Mouse (Mus musculus) ES-E14 (cell line): ENCODE results near the gene Kbtbd13. TPM values are rescaled to one million over a fixed set of nuclear protein-coding genes. Genes with fewer than 3 reads are reported as not detected.

ENCODE experiments used
- DNase-seq: peaks from one replicate; pipeline ENCODE4 v3.0.0-alpha.2; 2013; ENCODE audit warnings: low read depth, low spot score
- H3K27ac ChIP-seq: 2 replicates; pipeline ENCODE4 v1.5.1; 2012; ENCODE audit warnings: low read depth, mild to moderate bottlenecking, low read length, moderate library complexity, mixed read lengths; ENCODE audit not compliant: poor library complexity, insufficient read depth, severe bottlenecking
- H3K36me3 ChIP-seq: 2 replicates; pipeline ENCODE4 v1.6.1; 2012; ENCODE audit warnings: mild to moderate bottlenecking, low read length, moderate library complexity, mixed read lengths; ENCODE audit not compliant: control insufficient read depth, poor library complexity, insufficient read depth, severe bottlenecking
- H3K4me1 ChIP-seq, 2 experiments: fragments of 150-350 bp in 1 of 2; sonication (generic) in 1 of 2; 2 replicates each; pipeline ENCODE4 v1.6.1; 2012; ENCODE audit warnings: low read length in 2 of 2, mild to moderate bottlenecking in 1 of 2, mixed read lengths in 1 of 2; ENCODE audit not compliant: control insufficient read depth in 2 of 2, insufficient read depth in 2 of 2, poor library complexity in 1 of 2
- H3K4me3 ChIP-seq, 2 experiments: fragments of 150-350 bp in 1 of 2; sonication (generic) in 1 of 2; 2 replicates each; pipeline ENCODE4 v1.5.1; 2012; ENCODE audit warnings: low read length in 2 of 2, low read depth in 1 of 2, mild to moderate bottlenecking in 1 of 2, mixed read lengths in 1 of 2; ENCODE audit not compliant: insufficient read depth in 1 of 2, poor library complexity in 1 of 2, severe bottlenecking in 1 of 2
- H3K9ac ChIP-seq: 2 replicates; pipeline ENCODE4 v1.6.1; 2012; ENCODE audit warnings: low read depth, mild to moderate bottlenecking, low read length, mixed read lengths; ENCODE audit not compliant: poor library complexity, insufficient read depth, severe bottlenecking
- H3K9me3 ChIP-seq: fragments of 150-350 bp; sonication (generic); 2 replicates; pipeline ENCODE4 v1.6.1; 2012; ENCODE audit warnings: low read depth, mild to moderate bottlenecking, low read length; ENCODE audit not compliant: control insufficient read depth, insufficient read depth
- CHD2 ChIP-seq: IDR thresholded peaks from 2 replicates; pipeline ENCODE4 v1.6.1; 2014; ENCODE audit warnings: mild to moderate bottlenecking, low read depth, low read length, inconsistent platforms
- HCFC1 ChIP-seq: IDR thresholded peaks from 2 replicates; pipeline ENCODE4 v1.6.1; 2012; ENCODE audit warnings: low read length, inconsistent platforms, borderline replicate concordance; ENCODE audit not compliant: insufficient read depth
- MAFK ChIP-seq: IDR thresholded peaks from 2 replicates; pipeline ENCODE4 v1.6.1; 2014; ENCODE audit warnings: mild to moderate bottlenecking, low read depth, low read length, inconsistent platforms; ENCODE audit not compliant: insufficient read depth
- ZC3H11A ChIP-seq: IDR thresholded peaks from 2 replicates; pipeline ENCODE4 v1.6.1; 2012; ENCODE audit warnings: low read depth, mild to moderate bottlenecking, inconsistent platforms, low read length, borderline replicate concordance
- ZNF384 ChIP-seq: IDR thresholded peaks from 2 replicates; pipeline ENCODE4 v1.6.1; 2012; ENCODE audit warnings: low read depth, low read length, inconsistent platforms
- in situ Hi-C, 2 experiments: fragments of 600-800 bp; cut with MboI; formaldehyde crosslinking; loops; one replicate each; pipeline ENCODE4 v1.15.1; 2025; ENCODE audit warnings: low sequenced_read_pairs in 2 of 2, inconsistent platforms in 1 of 2; ENCODE audit not compliant: unreplicated experiment in 2 of 2
- total RNA-seq: library from RNA; depleted of rRNA; stranded (reverse); fragments of 300-350 nt; gene quantifications from 2 replicates; pipeline ENCODE4 v1.2.3, GENCODE M21; 2012

Gene Kbtbd13
- total RNA-seq, 1 experiment = 0.71 TPM

DNA sequence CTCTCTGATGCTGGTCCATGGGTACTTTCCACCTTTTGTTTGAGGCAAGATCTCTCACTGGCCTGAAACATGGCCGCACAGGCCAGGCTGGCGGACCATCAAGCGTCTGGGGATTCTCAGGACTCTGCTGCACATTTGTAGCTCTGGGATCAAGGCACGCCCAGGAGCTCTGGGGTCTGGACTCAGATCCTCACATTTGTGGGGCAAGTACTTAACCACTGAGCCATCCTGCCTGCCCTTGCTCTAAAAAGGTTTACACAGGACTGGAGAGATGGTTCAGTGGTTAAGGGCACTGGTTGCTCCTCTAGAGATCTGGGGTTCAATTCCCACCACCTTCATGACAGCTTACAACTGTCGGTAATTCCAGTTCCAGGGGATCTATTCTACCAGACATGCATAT is 39.5 kb upstream of the Kbtbd13 start:
- no peak overlapping the region for H3K9ac ChIP-seq
- TF ChIP-seq MAFK (no peak), CHD2 (no peak), ZNF384 (no peak), HCFC1 (no peak), ZC3H11A (no peak)
- H3K9me3 ChIP-seq = no peaks in the 10 kb centered on the region
- H3K4me1 ChIP-seq = peaks cover 0 to 4% of the 10 kb centered on the region in 2 experiments; a peak in 2 of 4 replicates
- no peak overlapping the region for H3K27ac ChIP-seq
- H3K4me3 ChIP-seq = no peak overlapping the region
- DNase-seq = no peak
- in situ Hi-C loops = no loop called here
- no peaks in the 10 kb centered on the region for H3K36me3 ChIP-seq

DNA sequence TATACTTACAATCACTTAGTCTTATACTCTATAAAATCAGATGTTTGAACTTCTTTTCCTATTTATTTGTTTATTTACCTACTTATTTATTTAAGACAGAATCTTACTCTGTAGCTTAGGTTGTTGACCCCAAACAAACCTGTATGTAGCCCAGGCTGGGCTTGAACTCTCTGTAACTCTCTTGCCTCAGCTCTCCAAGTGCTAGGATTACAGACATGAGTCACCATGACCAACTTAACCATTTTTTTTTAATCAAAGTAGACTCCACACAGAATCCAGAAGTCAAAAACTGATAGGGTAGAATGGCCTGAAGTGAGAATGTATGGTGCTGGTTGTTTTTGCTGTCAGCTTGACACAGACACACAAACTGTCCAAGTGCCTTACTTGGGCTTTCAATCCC is 38.9 kb upstream of the Kbtbd13 start:
- in situ Hi-C loops = no loop called here
- TF ChIP-seq ZNF384 (no peak), CHD2 (no peak), ZC3H11A (no peak), MAFK (no peak), HCFC1 (no peak)
- H3K9me3 ChIP-seq = no peaks in the 10 kb centered on the region
- no peak for DNase-seq
- H3K4me1 ChIP-seq = peaks cover 0 to 4% of the 10 kb centered on the region in 2 experiments; a peak in 2 of 4 replicates
- H3K9ac ChIP-seq = no peak overlapping the region
- H3K4me3 ChIP-seq = no peak overlapping the region
- H3K27ac ChIP-seq = no peak overlapping the region
- H3K36me3 ChIP-seq = no peaks in the 10 kb centered on the region

DNA sequence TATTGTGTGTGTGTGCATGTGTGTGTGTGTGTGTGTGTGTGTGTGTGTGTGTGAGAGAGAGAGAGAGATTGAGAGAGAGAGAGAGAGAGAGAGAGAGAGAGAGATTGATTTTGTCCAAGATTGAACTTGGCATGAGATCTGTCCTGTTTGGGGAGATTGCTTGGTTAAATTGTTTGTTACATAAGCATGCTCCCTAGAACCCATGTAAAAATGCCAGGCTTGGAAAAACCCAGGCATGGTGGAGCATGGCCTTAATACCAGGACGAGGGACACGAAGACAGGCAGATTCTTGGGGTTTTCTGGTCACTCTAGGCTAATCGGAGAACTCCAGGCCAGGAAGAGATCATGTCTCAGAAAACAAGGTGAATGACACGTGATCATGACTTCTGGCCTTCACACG is 36.6 kb upstream of the Kbtbd13 start:
- H3K36me3 ChIP-seq = no peaks in the 10 kb centered on the region
- TF ChIP-seq ZC3H11A (no peak), CHD2 (no peak), ZNF384 (no peak), HCFC1 (no peak), MAFK (no peak)
- no peak overlapping the region for H3K27ac ChIP-seq
- no peak for DNase-seq
- H3K9ac ChIP-seq = no peak overlapping the region
- H3K9me3 ChIP-seq = no peaks in the 10 kb centered on the region
- in situ Hi-C loops = no loop called here
- peaks cover 0 to 12% of the 10 kb centered on the region in 2 experiments; a peak in 2 of 4 replicates for H3K4me1 ChIP-seq
- no peak overlapping the region for H3K4me3 ChIP-seq

DNA sequence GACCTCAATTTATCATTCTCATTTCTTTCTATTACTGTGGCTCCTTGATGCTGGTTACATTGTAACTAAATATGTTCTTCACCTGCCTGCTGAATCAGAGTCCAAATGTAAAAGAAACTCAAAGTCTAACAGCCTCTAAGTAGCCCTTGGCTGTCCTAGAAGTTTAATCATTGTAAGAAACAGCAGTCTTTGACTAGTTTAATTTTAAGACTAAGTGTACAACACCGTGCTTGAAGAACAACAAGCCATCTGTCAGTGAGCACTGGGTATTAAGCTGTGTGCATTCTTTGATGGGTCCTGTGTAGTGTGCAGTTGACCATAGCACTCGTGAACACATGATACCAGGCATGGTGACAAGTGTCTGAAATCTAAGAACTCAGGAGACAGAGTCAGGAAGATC is 36.1 kb upstream of the Kbtbd13 start:
- H3K4me3 ChIP-seq = no peak overlapping the region
- H3K36me3 ChIP-seq = no peaks in the 10 kb centered on the region
- no peak overlapping the region for H3K27ac ChIP-seq
- H3K4me1 ChIP-seq = peaks cover 0 to 12% of the 10 kb centered on the region in 2 experiments; a peak in 2 of 4 replicates
- in situ Hi-C loops = no loop called here
- TF ChIP-seq CHD2 (no peak), ZNF384 (no peak), ZC3H11A (no peak), MAFK (no peak), HCFC1 (no peak)
- no peak for DNase-seq
- no peak overlapping the region for H3K9ac ChIP-seq
- no peaks in the 10 kb centered on the region for H3K9me3 ChIP-seq

DNA sequence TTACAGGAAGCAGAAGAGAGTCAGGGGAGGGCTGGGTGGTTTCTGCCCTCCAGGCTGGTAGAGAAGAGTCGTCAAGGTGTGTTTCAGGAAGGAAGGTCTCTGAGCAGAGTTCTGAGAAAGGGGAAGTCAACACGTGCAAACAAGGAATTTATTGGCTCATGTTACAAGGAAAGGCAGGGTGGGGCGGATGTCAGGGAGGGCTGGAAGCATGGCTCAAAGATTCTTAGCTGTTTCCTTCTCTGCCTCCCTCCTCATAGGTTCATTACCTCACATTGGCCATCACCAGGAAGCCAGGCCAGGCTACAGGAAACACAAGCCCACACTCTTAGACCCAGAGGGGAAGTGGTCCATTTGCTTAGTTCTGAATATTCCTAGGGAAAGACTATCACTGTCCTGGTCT is 32.9 kb upstream of the Kbtbd13 start:
- in situ Hi-C loops = no loop called here
- H3K27ac ChIP-seq = no peak overlapping the region
- TF ChIP-seq CHD2 (no peak), HCFC1 (no peak), MAFK (no peak), ZNF384 (no peak), ZC3H11A (no peak)

More for the DNA sequence above, 32.9 kb upstream of the Kbtbd13 start:
- H3K4me3 ChIP-seq = no peak overlapping the region
- no peaks in the 10 kb centered on the region for H3K9me3 ChIP-seq
- H3K36me3 ChIP-seq = no peaks in the 10 kb centered on the region
- peaks cover 0 to 10% of the 10 kb centered on the region in 2 experiments; a peak in 1 of 4 replicates for H3K4me1 ChIP-seq
- H3K9ac ChIP-seq = no peak overlapping the region
- no peak for DNase-seq
